Mouse (Mus musculus): ENCODE measurements around the gene Cradd.

Cradd gene

GRCm38 (mm10) chr10:95334826-95335225, 10.9 kb upstream of the Cradd start:
- DNase-seq (ENCODE audit: low read depth, low spot score) = no peak

GRCm38 (mm10) chr10:95332596-95332995, 8.7 kb upstream of the Cradd start:
- no peak for DNase-seq (ENCODE audit: low read depth, low spot score)

GRCm38 (mm10) chr10:95330375-95331363, 6.7 kb upstream of the Cradd start:
- DNase-seq (ENCODE audit: low read depth, low spot score) = no peak

GRCm38 (mm10) chr10:95329884-95330283, 6.0 kb upstream of the Cradd start:
- no peak for DNase-seq (ENCODE audit: low read depth, low spot score)

GRCm38 (mm10) chr10:95324278-95324631, 322 bp upstream of the Cradd start:
- DNase-seq (ENCODE audit: low read depth, low spot score) = no peak

GRCm38 (mm10) chr10:95322076-95323070, 1.6 kb downstream of the Cradd start:
- DNase-seq (ENCODE audit: low read depth, low spot score) = no peak

GRCm38 (mm10) chr10:95319001-95319400, 4.9 kb downstream of the Cradd start:
- no peak for DNase-seq (ENCODE audit: low read depth, low spot score)

- no peak for DNase-seq (ENCODE audit: low read depth, low spot score)
Measured at GRCm38 (mm10) chr10:95318392-95318708, 5.6 kb downstream of the Cradd start.

- DNase-seq (ENCODE audit: low read depth, low spot score) = no peak
Measured at GRCm38 (mm10) chr10:95317581-95318391, 6.1 kb downstream of the Cradd start.

- DNase-seq (ENCODE audit: low read depth, low spot score) = no peak
Measured at GRCm38 (mm10) chr10:95317091-95317490, 6.8 kb downstream of the Cradd start.

GRCm38 (mm10) chr10:95316675-95317074, 7.3 kb downstream of the Cradd start:
- no peak for DNase-seq (ENCODE audit: low read depth, low spot score)

GRCm38 (mm10) chr10:95315801-95316474, 8.0 kb downstream of the Cradd start:
- DNase-seq (ENCODE audit: low read depth, low spot score) = peak; percentile 56

- no peak for DNase-seq (ENCODE audit: low read depth, low spot score)
Measured at GRCm38 (mm10) chr10:95315321-95315720, 8.6 kb downstream of the Cradd start.

GRCm38 (mm10) chr10:95314019-95314418, 9.9 kb downstream of the Cradd start:
- DNase-seq (ENCODE audit: low read depth, low spot score) = no peak

- no peak for DNase-seq (ENCODE audit: low read depth, low spot score)
Measured at GRCm38 (mm10) chr10:95313524-95313923, 10.4 kb downstream of the Cradd start.

GRCm38 (mm10) chr10:95310688-95311441, 13.1 kb downstream of the Cradd start:
- DNase-seq (ENCODE audit: low read depth, low spot score) = peak; percentile 62

GRCm38 (mm10) chr10:95309412-95310322, 14.3 kb downstream of the Cradd start:
- peak; percentile 60 for DNase-seq (ENCODE audit: low read depth, low spot score)

- DNase-seq (ENCODE audit: low read depth, low spot score) = no peak
Measured at GRCm38 (mm10) chr10:95308991-95309390, 14.9 kb downstream of the Cradd start.

- DNase-seq (ENCODE audit: low read depth, low spot score) = peak; percentile 57
Measured at GRCm38 (mm10) chr10:95307916-95308315, 16.0 kb downstream of the Cradd start.
